Mouse (Mus musculus) kidney, postnatal 10 days (tissue): ENCODE measurements around the gene Inpp5e.

Experiments used
- DNase-seq: peaks from one replicate; pipeline ENCODE4 v3.0.0; 2021; ENCODE audit warnings: mixed read lengths

Gene Inpp5e

DNA sequence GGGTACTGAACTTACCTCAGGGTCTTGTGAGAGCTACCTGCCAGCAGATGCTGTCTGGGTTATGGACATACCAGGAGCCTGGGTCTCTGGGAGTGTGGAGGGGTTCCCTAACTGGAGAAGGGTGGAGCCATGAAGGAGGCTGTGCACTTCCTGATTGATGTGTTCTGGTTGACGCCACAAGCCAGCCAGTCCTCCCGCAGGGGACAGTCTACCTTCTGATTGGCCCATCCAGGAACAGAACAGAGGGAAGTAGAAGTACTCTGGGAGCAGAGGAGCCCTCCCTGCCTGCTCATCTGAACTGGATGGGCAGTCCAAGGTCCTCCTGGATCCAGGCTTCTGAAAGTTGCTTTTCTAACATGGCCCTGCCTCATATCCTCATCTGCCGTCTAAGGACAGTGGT is 48.2 kb downstream of the Inpp5e start, which contains the start of gene Card9:
Gene Card9, minus strand, starts transcription at position 147 of the 400 bp plus-strand sequence.
- DNase-seq: peak; percentile 10

GRCm38 (mm10) chr2:26359983-26360382 is 49.0 kb downstream of the Inpp5e start:
- DNase-seq: peak; percentile 27

DNA sequence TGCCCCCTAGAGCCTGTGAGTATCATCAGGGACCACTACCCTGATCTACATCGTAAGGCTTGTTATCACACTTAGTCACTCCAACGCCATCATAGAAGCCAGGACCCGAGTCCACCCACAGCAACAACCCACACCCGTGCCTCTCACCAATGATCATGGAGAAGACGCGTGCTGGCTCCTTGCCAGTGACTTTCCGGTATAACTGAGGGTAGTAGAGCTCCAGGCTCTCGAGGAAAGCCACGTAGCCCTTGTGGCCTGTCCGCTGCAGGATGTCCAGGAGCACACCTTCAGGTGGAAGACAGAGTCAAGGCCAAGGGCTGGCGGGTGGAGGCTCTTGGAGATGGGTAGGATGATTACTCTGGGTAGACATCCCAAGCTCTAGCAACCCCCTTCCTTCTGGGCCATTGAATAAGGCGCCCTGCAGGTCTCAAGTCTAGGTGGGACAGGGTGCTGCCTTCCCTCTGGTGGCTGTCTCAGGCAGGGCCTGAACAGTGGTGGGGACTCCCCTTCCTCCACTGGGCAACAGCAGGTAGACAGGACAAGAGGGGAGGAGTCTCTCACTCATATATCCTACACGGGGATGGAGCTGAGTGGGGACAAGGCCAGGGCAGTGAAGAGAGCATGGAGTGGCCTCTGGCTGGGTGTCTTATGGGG is 50.2 kb downstream of the Inpp5e start:
- peak; percentile 23 for DNase-seq

- DNase-seq: peak; percentile 81
Measured at GRCm38 (mm10) chr2:26357484-26357883, 51.5 kb downstream of the Inpp5e start.

GRCm38 (mm10) chr2:26356678-26357077 is 52.3 kb downstream of the Inpp5e start:
- peak; percentile 13 for DNase-seq

GRCm38 (mm10) chr2:26356231-26356630 is 52.8 kb downstream of the Inpp5e start:
- DNase-seq: peak; percentile 4

- DNase-seq: peak; percentile 2
Measured at GRCm38 (mm10) chr2:26354401-26354800, 54.6 kb downstream of the Inpp5e start.

GRCm38 (mm10) chr2:26353066-26353980 is 55.7 kb downstream of the Inpp5e start:
- DNase-seq: peak; percentile 5

GRCm38 (mm10) chr2:26352291-26352910 is 56.6 kb downstream of the Inpp5e start:
- no peak for DNase-seq

DNA sequence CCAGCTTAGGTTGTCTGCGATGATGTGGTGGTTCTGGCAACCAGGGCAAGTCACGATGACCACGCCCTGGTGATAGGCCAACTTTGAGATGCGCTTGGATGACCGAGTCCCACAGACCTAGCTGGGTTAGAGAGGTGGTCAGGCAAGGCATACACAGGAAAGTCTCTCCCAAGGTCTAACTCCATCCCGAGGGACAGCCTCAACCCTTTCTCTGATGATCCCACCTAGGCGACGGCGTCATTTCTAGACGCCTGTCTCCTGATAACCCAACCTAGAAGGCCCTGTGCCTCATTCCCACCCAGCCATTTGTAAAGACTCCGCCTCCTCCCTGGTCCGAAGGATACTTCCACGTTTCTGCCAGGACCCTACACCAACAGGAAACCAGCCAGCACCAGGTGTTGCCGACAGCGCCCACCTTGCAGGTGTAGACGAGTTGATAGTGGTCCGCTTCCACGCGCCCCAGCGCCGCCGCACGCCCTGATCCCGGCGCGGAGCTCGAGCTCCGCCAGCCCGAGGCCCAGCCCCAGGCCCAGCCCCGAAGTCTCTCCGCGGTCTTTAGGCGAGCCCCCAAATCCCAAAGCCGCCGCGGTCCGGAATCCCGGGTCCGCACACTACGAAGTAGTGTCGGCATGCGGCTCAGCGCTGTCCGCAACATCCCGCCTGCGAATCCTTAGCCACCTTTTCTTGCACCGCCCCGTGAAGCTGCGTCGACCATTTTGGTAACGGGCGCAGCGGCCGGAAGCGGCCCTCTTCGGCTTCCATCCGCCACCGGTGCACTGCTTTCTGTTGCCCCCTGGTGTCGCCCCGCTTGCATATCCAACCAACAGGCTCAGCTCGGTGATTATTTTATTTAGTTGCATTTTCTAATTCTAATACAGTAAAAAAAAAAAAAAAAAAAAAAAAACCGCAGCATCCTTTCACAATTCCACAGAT is 57.4 kb downstream of the Inpp5e start, which contains the start of gene Dnlz:
Gene Dnlz, minus strand, starts transcription at position 753 of the 933 bp plus-strand sequence.
- DNase-seq: peak; percentile 97

GRCm38 (mm10) chr2:26348241-26348640 is 60.8 kb downstream of the Inpp5e start:
- peak; percentile 77 for DNase-seq
